In the genomic region with DNA sequence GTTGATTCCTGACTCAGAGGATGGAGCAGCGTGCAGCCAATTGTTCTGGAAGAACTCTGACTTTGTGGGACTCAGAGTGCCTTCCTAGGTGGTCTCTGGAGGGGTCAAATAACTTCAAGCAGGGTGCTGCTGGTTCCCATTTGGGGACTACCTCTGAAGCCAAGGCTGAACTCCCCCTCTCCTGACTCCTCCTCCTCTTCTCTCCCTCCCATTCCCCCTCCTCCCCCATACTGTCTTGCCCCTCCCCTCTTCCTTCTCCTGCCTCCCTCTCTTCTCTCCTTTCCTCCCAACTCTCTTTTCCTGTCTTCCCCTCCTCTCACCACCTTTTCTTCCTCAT, we compare ENCODE assay signal across 8 mouse cellular contexts.
DNase-seq lines count a peak whose midpoint lies in the region; ATAC-seq lines count a peak whose summit lies in the region.

No protein-coding gene starts in this region.

- peak overlapping the region; percentile 67 for H3K4me2 ChIP-seq in kidney, embryonic 14.5 days (replicated peaks; ENCODE audit: low read depth, low read length)
- H3K4me2 ChIP-seq in embryonic facial prominence, embryonic 13.5 days: peak overlapping the region; percentile 80
- peak overlapping the region; percentile 90 for H3K4me2 ChIP-seq in hindbrain, embryonic 16.5 days (ENCODE audit: low read length)
- peak overlapping the region; percentile 75 for H3K4me2 ChIP-seq in midbrain, embryonic 16.5 days (ENCODE audit: low read length)

- 0 out of 2 replicates have a peak overlapping the region, but pooled peaks have one; percentile 71 for H3K27ac ChIP-seq in kidney, embryonic 14.5 days (ENCODE audit: low read depth, low read length)
- peak overlapping the region; percentile 83; the same call in 1 of the 2 replicates for H3K27ac ChIP-seq in embryonic facial prominence, embryonic 13.5 days
- no peak overlapping the region for H3K27ac ChIP-seq in hindbrain, embryonic 16.5 days (ENCODE audit: low read depth, low read length)
- H3K27ac ChIP-seq in midbrain, embryonic 16.5 days (ENCODE audit: low read length): no peak overlapping the region

- no peaks in the 10 kb centered on the region for H3K36me3 ChIP-seq in kidney, embryonic 14.5 days (ENCODE audit: control insufficient read depth, insufficient read depth, low read length)
- no peaks in the 10 kb centered on the region for H3K36me3 ChIP-seq in embryonic facial prominence, embryonic 13.5 days
- H3K36me3 ChIP-seq in hindbrain, embryonic 16.5 days (ENCODE audit: control insufficient read depth, insufficient read depth, low read length): no peaks in the 10 kb centered on the region
- H3K36me3 ChIP-seq in midbrain, embryonic 16.5 days (ENCODE audit: control insufficient read depth, insufficient read depth, low read length): no peaks in the 10 kb centered on the region

- peaks cover 17% of the 10 kb centered on the region for H3K4me1 ChIP-seq in kidney, embryonic 14.5 days (ENCODE audit: control insufficient read depth, insufficient read depth, low read length)
- peaks cover 23% of the 10 kb centered on the region for H3K4me1 ChIP-seq in embryonic facial prominence, embryonic 13.5 days
- H3K4me1 ChIP-seq in hindbrain, embryonic 16.5 days (ENCODE audit: control insufficient read depth, insufficient read depth, low read depth, low read length): peaks cover 20% of the 10 kb centered on the region
- H3K4me1 ChIP-seq in midbrain, embryonic 16.5 days (ENCODE audit: control insufficient read depth, insufficient read depth, low read length): peaks cover 10% of the 10 kb centered on the region

- no peaks in the 10 kb centered on the region for H3K27me3 ChIP-seq in kidney, embryonic 14.5 days (ENCODE audit: control insufficient read depth, insufficient read depth, low read length)
- H3K27me3 ChIP-seq in embryonic facial prominence, embryonic 13.5 days: no peaks in the 10 kb centered on the region; the same call in 1 of the 2 replicates
- H3K27me3 ChIP-seq in hindbrain, embryonic 16.5 days (replicated peaks; ENCODE audit: control insufficient read depth, insufficient read depth, low read length): no peaks in the 10 kb centered on the region; the same call in 1 of the 2 replicates
- no peaks in the 10 kb centered on the region for H3K27me3 ChIP-seq in midbrain, embryonic 16.5 days (ENCODE audit: control insufficient read depth, insufficient read depth, low read depth, low read length)

- no peak for DNase-seq in kidney, adult 9 months
- no peak for DNase-seq in adrenal gland, postnatal 25 days
- DNase-seq in right cerebral cortex, postnatal 4 days: no peak
- no peak for DNase-seq in layer of hippocampus, postnatal 25 days (ENCODE audit: extremely low spot score in 1 of 2, low spot score in 1 of 2)

- no peak overlapping the region for H3K9ac ChIP-seq in kidney, embryonic 14.5 days (ENCODE audit: low read depth, low read length)
- H3K9ac ChIP-seq in embryonic facial prominence, embryonic 13.5 days: no peak overlapping the region
- no peak overlapping the region for H3K9ac ChIP-seq in hindbrain, embryonic 16.5 days (ENCODE audit: low read depth, low read length)
- no peak overlapping the region; the same call in 1 of the 2 replicates for H3K9ac ChIP-seq in midbrain, embryonic 16.5 days (ENCODE audit: low read depth, low read length)

- WGBS in kidney, embryonic 14.5 days: 0% methylated on average over 1 of the region's 1 CpGs
- WGBS in embryonic facial prominence, embryonic 13.5 days: 6% methylated on average over 1 of the region's 1 CpGs
- WGBS in hindbrain, embryonic 16.5 days: 0% methylated on average over 1 of the region's 1 CpGs
- 0% methylated on average over 1 of the region's 1 CpGs for WGBS in midbrain, embryonic 16.5 days

- peak; percentile 20; the same call in 1 of the 2 replicates for ATAC-seq in kidney, embryonic 14.5 days (ENCODE audit: low FRiP score, low TSS enrichment)
- ATAC-seq in embryonic facial prominence, embryonic 13.5 days (ENCODE audit: insufficient number of reproducible peaks, insufficient read depth, low FRiP score, low TSS enrichment, low read depth): no peak
- no peak for ATAC-seq in hindbrain, embryonic 16.5 days
- 0 out of 2 replicates have a peak, but pooled peaks have one; percentile 9 for ATAC-seq in midbrain, embryonic 16.5 days

- H3K4me3 ChIP-seq in kidney, embryonic 14.5 days (ENCODE audit: low read length): peak overlapping the region; percentile 32; the same call in 1 of the 2 replicates
- peak overlapping the region; percentile 44 for H3K4me3 ChIP-seq in embryonic facial prominence, embryonic 13.5 days
- no peak overlapping the region for H3K4me3 ChIP-seq in hindbrain, embryonic 16.5 days (ENCODE audit: low read length)
- H3K4me3 ChIP-seq in midbrain, embryonic 16.5 days (ENCODE audit: low read depth, low read length): peak overlapping the region; percentile 43; the same call in 1 of the 2 replicates

- H3K9me3 ChIP-seq in kidney, embryonic 14.5 days (ENCODE audit: control insufficient read depth, low read length): no peaks in the 10 kb centered on the region
- H3K9me3 ChIP-seq in embryonic facial prominence, embryonic 13.5 days: no peaks in the 10 kb centered on the region
- 0 out of 2 replicates have a peak, but pooled peaks cover 2% of the 10 kb centered on the region for H3K9me3 ChIP-seq in hindbrain, embryonic 16.5 days (ENCODE audit: control insufficient read depth, low read length)
- no peaks in the 10 kb centered on the region for H3K9me3 ChIP-seq in midbrain, embryonic 16.5 days (replicated peaks; ENCODE audit: control insufficient read depth, low read length, poor library complexity, severe bottlenecking)

Comparison
In these comparisons a context has a peak if more than half of its experiments do, and no peak if none do; other contexts are left out.
1. ATAC-seq: peak in kidney, embryonic 14.5 days (single experiment) and midbrain, embryonic 16.5 days (single experiment); none in embryonic facial prominence, embryonic 13.5 days (single experiment) and hindbrain, embryonic 16.5 days (single experiment).
2. H3K27ac ChIP-seq: peak in kidney, embryonic 14.5 days (single experiment) and embryonic facial prominence, embryonic 13.5 days (single experiment); none in hindbrain, embryonic 16.5 days (single experiment) and midbrain, embryonic 16.5 days (single experiment).
3. Peak in every context shown above with its lines, with median percentiles within 50 percentile points of each other: H3K4me2 ChIP-seq.